Mouse (Mus musculus) liver, adult 2 months (tissue): Measurements from ENCODE around the gene Apoc2. TPM values are rescaled to one million over a fixed set of nuclear protein-coding genes. Genes with fewer than 3 reads are reported as not detected.

ENCODE experiments used
- DNase-seq: peaks from one replicate; pipeline ENCODE4 v3.0.0-alpha.2; 2011; ENCODE audit warnings: low read depth, low spot score; ENCODE audit errors: extremely low read depth
- H3K27ac ChIP-seq: fragments of 200-500 bp; replicated peaks from 2 replicates; pipeline ENCODE4 v1.5.1; 2012; ENCODE audit warnings: low read depth, mild to moderate bottlenecking, control low read depth, inconsistent platforms, low read length; ENCODE audit not compliant: insufficient read depth
- H3K27me3 ChIP-seq: fragments of 200-500 bp; 2 replicates; pipeline ENCODE4 v1.6.1; 2012; ENCODE audit warnings: mild to moderate bottlenecking, moderate library complexity, low read length, inconsistent platforms; ENCODE audit not compliant: control insufficient read depth, insufficient read depth
- H3K36me3 ChIP-seq: fragments of 200-500 bp; 2 replicates; pipeline ENCODE4 v1.6.1; 2012; ENCODE audit warnings: low read length, inconsistent platforms; ENCODE audit not compliant: control insufficient read depth, insufficient read depth
- H3K4me1 ChIP-seq: fragments of 200-500 bp; 2 replicates; pipeline ENCODE4 v1.6.1; 2011; ENCODE audit warnings: low read length; ENCODE audit not compliant: control insufficient read depth, insufficient read depth
- H3K4me3 ChIP-seq: fragments of 200-500 bp; 2 replicates; pipeline ENCODE4 v1.5.1; 2011; ENCODE audit warnings: low read depth, mild to moderate bottlenecking, control low read depth, low read length, moderate library complexity; ENCODE audit not compliant: insufficient read depth
- H3K79me2 ChIP-seq: fragments of 200-500 bp; 2 replicates; pipeline ENCODE4 v1.6.1; 2012; ENCODE audit warnings: inconsistent platforms, mild to moderate bottlenecking, low read length, moderate library complexity; ENCODE audit not compliant: control insufficient read depth, insufficient read depth
- H3K9ac ChIP-seq: fragments of 200-500 bp; 2 replicates; pipeline ENCODE4 v1.6.1; 2012; ENCODE audit warnings: low read depth, mild to moderate bottlenecking, control low read depth, inconsistent platforms, low read length
- CTCF ChIP-seq: fragments of 200-500 bp; IDR thresholded peaks from 2 replicates; pipeline ENCODE4 v1.5.1; 2011; ENCODE audit warnings: low read depth, low read length, control low read depth
- POLR2A ChIP-seq: fragments of 200-500 bp; IDR thresholded peaks from 2 replicates; pipeline ENCODE4 v1.6.1; 2011; ENCODE audit warnings: low read length, control low read depth; ENCODE audit not compliant: insufficient read depth; ENCODE audit errors: extremely low read depth
- WGBS: fragments of 180-500 bp; shearing (Covaris S2); methylation state at CpG from one replicate; pipeline ENCODE4 v1.1.7; 2018; 5-methylcytosine and 5-hydroxymethylcytosine counted together
- polyA plus RNA-seq: library from polyadenylated mRNA; depleted of rRNA; stranded (reverse); fragments of >200 nt; gene quantifications from 2 replicates; pipeline ENCODE4 v1.2.3, GENCODE M21; 2012
- total RNA-seq: library from RNA; depleted of rRNA; stranded (reverse); fragments of >200 nt; gene quantifications from 2 replicates; pipeline ENCODE4 v1.2.3, GENCODE M21; 2014

The Apoc2 gene
- total and polyA plus RNA-seq, 2 experiments: 221 to 283 TPM

DNA sequence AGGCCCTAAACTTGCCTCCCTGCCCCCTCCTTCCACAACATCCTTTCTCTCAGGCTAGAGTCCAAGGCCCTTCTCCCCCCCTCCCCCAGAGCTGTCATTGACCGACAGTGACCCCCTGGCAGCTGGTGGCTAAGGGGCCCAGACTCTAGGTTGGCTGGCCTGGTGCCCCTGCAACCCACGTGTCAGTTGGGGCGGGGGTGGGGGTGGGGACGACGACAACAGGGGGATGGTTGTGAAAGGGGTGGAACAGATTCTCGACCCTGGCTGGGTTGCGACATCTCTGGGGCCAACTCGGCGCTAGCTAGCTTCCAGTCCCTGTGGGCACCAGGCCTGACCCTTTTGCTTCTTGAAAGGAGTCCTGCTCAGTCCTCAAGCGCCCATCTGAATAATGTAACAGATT, 15.7 kb upstream of the Apoc2 start:
- no peak overlapping the region for H3K4me3 ChIP-seq
- H3K9ac ChIP-seq: peak overlapping the region; percentile 60
- peak; percentile 92 for DNase-seq
- WGBS: 5% methylated on average over 10 of the region's 10 CpGs
- H3K27ac ChIP-seq: peak overlapping the region; percentile 90
- peaks cover 29% of the 10 kb centered on the region for H3K4me1 ChIP-seq
- no peaks in the 10 kb centered on the region for H3K27me3 ChIP-seq
- peaks cover 20% of the 10 kb centered on the region for H3K36me3 ChIP-seq
- peaks cover 16% of the 10 kb centered on the region for H3K79me2 ChIP-seq
- TF ChIP-seq POLR2A (0 out of 2 replicates have a peak, but pooled peaks have one; percentile 5), CTCF (no peak)

DNA sequence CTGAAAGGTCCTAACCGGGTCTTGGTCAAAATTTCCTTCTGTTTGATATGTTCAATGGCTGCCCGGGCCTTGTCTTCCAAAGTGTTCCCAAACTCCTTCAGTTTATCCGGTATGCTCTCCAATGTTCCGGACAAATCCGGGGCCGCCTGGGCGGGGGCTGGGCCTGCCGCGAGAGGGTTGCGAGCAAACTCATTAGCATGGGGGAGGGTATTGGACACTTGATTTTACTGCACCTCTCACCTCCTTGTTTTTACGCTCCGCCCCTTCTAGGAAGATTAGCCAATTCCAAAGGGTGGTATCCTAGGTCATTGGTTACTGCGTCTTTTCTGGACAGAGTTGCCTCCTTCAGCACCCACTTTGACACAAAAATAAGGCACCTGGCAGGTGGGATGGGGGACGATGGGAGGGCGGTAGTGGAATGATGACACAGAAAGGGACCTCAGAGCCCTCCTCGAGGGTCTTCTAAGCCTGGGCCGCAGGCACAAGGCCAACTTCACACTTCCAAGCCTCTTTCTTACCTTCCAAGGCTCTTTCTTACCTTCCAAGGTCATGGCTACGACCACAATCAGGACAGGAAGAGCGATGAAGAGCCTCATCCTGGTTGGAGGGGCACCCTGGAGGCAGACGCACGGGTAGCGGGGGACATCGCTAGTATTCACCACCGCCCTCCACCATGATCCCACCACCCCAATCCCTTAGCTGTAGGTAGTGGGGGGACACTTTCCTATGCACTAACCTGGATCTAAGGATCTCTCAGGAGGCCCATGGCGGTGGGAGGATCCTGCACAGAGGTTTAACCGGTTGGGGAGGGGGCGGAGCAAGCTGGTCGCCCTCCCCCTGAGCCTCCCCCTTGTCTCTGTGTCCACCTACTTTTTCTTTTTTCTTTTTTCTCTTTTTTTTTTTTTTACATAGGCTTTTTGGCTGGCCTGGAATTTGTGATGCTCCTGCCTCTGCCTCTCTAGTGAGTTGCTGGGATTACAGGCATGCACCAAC, 14.4 kb upstream of the Apoc2 start, which contains the start of gene Apoc1:
Gene Apoc1, minus strand, starts transcription at position 788 of the 993 bp plus-strand sequence.
- 17% methylated on average over 28 of the region's 28 CpGs for WGBS

DNA sequence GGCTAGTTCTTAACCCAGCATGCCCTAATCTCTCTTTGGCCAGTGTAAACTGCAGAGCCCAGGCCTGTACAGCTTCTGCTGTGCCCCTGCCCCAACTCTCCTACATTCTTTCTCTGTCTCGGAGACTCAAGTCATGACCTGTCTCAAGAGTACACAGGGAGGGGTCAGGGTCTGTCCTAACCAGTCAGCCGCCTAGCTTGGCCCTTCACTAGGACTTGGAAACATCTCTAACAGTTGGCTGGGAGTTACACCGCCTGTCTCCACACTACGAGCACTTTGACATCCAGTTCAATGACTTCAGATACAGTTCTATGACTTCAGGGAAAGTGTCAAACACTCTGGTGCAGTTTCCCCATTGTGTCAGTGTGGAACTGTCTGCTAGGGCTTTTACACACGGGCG, 13.7 kb upstream of the Apoc2 start:
- Histone ChIP-seq H3K27me3 (no peaks in the 10 kb centered on the region), H3K4me1 (peaks cover 33% of the 10 kb centered on the region), H3K36me3 (peaks cover 6% of the 10 kb centered on the region), H3K9ac (peak overlapping the region; percentile 83), H3K4me3 (peak overlapping the region; percentile 73), H3K27ac (peak overlapping the region; percentile 90), H3K79me2 (peaks cover 3% of the 10 kb centered on the region; the same call in 1 of the 2 replicates)
- WGBS: 19% methylated on average over 6 of the region's 6 CpGs
- DNase-seq: peak; percentile 82
- TF ChIP-seq POLR2A (no peak; the same call in 1 of the 2 replicates), CTCF (no peak)

More for the DNA sequence above, 14.4 kb upstream of the Apoc2 start, which contains the start of gene Apoc1:
- H3K36me3 ChIP-seq: peaks cover 13% of the 10 kb centered on the region
- TF ChIP-seq CTCF: no peak; the same call in 1 of the 2 replicates
- peak; percentile 92 for TF ChIP-seq POLR2A
- H3K9ac ChIP-seq: peak within 1 kb of the TSS; percentile 83
- peaks cover 29% of the 10 kb centered on the region for H3K4me1 ChIP-seq
- peak; percentile 91 for DNase-seq
- no peaks in the 10 kb centered on the region for H3K27me3 ChIP-seq
- H3K79me2 ChIP-seq: peaks cover 10% of the 10 kb centered on the region; the same call in 1 of the 2 replicates
- H3K4me3 ChIP-seq: peak within 1 kb of the TSS; percentile 73
- peak within 1 kb of the TSS; percentile 90 for H3K27ac ChIP-seq

DNA sequence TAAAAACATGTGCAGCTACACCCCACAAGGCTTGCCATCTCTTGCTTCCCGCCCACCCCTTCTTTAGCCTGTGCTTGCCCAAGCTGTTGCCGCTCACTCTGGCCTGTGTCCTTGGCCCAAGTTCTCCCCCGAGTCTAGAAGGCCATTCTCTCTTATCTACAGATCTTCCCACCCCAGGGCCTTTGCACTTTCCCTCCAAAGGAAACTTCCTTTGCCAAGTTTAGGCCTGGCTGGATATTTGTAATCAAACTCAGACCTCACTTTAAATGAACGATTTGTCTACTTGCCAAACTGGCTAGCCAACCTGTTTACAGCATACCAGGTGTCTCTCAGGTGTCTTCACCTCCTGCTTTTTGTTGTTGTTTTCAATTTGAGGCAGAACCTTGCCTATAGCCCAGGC, 13.1 kb upstream of the Apoc2 start:
- TF ChIP-seq POLR2A (peak; percentile 28; the same call in 1 of the 2 replicates), CTCF (no peak)
- H3K9ac ChIP-seq: peak overlapping the region; percentile 83
- H3K79me2 ChIP-seq: no peaks in the 10 kb centered on the region
- peak; percentile 90 for DNase-seq
- peak overlapping the region; percentile 73 for H3K4me3 ChIP-seq
- H3K27ac ChIP-seq: peak overlapping the region; percentile 90
- WGBS: 5% methylated on average over 4 of the region's 4 CpGs
- no peaks in the 10 kb centered on the region for H3K27me3 ChIP-seq
- peaks cover under 1% of the 10 kb centered on the region; the same call in 1 of the 2 replicates for H3K36me3 ChIP-seq
- H3K4me1 ChIP-seq: peaks cover 36% of the 10 kb centered on the region

DNA sequence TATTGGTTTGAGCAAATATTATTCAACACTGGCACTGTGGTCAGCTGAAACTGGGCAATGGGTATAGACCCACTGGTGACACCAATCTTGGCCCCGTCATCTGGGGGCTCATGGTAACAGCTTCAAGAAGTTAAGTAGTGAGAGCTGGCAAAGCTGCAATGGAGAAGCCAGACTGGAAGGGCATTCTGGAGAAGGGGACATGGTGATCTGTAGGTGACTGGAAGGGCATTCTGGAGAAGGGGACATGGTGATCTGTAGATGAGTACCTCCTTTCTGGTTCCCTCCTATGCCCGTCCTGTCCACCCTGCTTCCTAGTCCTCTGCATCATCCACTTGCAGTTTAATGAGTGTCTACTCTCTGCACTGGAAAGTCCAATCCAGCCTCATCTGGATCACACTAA, 10.9 kb upstream of the Apoc2 start:
- Histone ChIP-seq H3K27me3 (no peaks in the 10 kb centered on the region), H3K79me2 (no peaks in the 10 kb centered on the region), H3K4me1 (peaks cover 42% of the 10 kb centered on the region), H3K4me3 (no peak overlapping the region), H3K27ac (peak overlapping the region; percentile 90), H3K36me3 (no peaks in the 10 kb centered on the region), H3K9ac (peak overlapping the region; percentile 31; the same call in 1 of the 2 replicates)
- peak; percentile 68 for DNase-seq
- TF ChIP-seq CTCF: no peak
- TF ChIP-seq POLR2A: no peak
- 19% methylated on average over 2 of the region's 2 CpGs for WGBS
